Mouse (Mus musculus): ENCODE measurements around the gene Usp44. TPM values are rescaled to one million over a fixed set of nuclear protein-coding genes. Genes with fewer than 3 reads are reported as not detected.

Usp44 gene
- total RNA-seq (2014; fragmentation: Nextera tagmentation), result 13.7 and 15.0 TPM in 2 replicates
- 5.1 and 6.2 TPM in 2 replicates for total RNA-seq (2017)
- 1.6 and 2.5 TPM in 2 replicates for polyA plus RNA-seq (2012)

DNA sequence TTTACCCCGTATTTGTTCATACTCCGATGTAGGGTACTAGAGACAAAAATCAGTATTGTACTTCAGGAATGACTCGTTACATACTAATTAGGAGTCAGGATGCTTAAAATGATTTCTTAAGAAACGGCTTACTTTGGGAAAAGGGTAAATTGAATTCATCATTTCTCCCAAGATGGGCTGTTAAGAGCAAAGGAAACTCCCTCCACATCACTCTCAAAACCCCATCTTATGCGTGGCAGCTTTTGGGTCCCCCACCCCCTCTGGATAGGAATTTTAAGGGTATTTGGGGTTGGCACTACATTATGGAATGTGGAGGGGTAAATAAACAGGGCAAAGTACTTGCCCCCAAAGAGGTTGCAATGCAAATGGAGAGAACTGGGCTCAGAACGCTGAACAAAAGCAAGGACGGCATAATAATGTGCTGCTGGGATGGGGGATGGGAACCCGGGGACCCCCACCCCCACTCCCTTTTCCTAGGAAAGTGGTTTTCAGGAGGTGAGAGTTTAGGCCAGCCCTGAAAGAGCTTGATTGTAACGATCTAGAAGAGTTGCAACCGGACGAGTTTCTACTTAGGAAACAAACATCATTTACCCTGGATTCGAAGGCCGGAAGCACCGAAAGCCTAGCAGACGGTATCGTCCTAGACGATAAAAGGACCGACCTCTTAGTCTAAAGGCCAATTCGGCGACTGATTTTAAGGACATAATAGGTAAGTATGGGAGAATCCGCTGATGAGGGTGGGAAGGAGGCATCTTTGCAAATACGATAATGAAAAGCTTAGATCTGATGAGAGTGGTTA, at the start of gene Usp44:
Gene Usp44 (plus strand): TSS at position 625 of the 799 bp plus-strand sequence.
- H3K9me3 ChIP-seq (replicated peaks), result no peaks in the 10 kb centered on the region
- H3K27me3 ChIP-seq (ENCODE audit: insufficient read depth, low read length), result no peaks in the 10 kb centered on the region
- no peak for DNase-seq (ENCODE audit: low spot score)
- peaks cover 25% of the 10 kb centered on the region for H3K4me1 ChIP-seq (ENCODE audit: insufficient read depth, low read depth, low read length)
- H3K36me3 ChIP-seq (replicated peaks), result no peaks in the 10 kb centered on the region
- TF ChIP-seq GATA2 (IDR thresholded peaks at IDR 0.05; ENCODE audit: borderline replicate concordance, low read depth, low read length) (no peak), POLR2AphosphoS5 (IDR thresholded peaks at IDR 0.05; ENCODE audit: insufficient replicate concordance, low read depth, low read length) (no peak), TAL1 (conservative IDR thresholded peaks at IDR 0.05; ENCODE audit: low read depth, low read length) (no peak), CTCF (IDR thresholded peaks at IDR 0.05; ENCODE audit: low read depth, low read length) (no peak), GATA1 (IDR thresholded peaks at IDR 0.05; ENCODE audit: borderline replicate concordance, low read length) (no peak)
- no peak within 1 kb of the TSS for H3K4me3 ChIP-seq (ENCODE audit: low read depth, low read length)
- no peak for ATAC-seq (ENCODE audit: extremely low read depth, insufficient number of reproducible peaks, low FRiP score, poor library complexity, severe bottlenecking)

DNA sequence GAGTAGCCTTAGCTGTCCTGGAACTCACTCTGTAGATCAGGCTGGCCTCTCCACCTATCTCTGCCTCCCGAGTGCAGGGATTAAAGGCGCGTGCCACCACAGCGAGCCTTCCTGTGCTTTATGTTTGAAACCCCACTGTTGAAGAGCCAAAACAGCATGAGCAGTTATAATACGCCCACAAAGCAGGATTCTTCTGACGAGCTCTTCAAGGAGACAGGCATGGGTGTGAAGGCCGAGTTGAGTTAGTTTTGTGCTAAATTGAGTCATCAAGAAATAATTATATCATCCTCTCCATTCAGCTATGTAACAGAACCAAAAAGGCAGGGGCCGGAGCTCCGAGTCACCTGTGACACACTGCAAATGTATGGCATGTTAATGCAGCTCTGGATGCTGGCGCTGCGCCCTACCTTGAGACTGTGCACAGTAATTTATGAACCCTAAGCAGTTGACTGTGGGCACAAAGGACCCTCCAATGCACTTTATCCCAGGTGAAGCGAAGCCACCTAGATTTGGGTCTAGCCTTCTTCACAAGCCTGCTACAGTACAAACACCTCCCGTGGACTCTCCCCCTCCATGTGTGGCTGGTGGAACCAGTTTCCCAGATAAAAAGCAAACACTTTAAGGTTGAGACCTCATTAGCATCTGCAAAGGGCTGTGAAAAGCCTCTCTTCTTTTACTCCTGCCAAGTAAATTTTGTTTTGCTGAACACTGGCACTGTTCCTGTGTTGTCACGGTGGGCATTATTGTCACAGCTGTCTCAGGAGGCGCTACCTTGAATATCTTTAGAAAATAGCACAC, 47.9 kb upstream of the Usp44 start:
- peaks cover 4% of the 10 kb centered on the region; the same call in 1 of the 2 replicates for H3K27me3 ChIP-seq (ENCODE audit: insufficient read depth, low read length)
- DNase-seq (ENCODE audit: low spot score) (no peak), ATAC-seq (ENCODE audit: extremely low read depth, insufficient number of reproducible peaks, low FRiP score, poor library complexity, severe bottlenecking) (no peak)
- TF ChIP-seq GATA1 (IDR thresholded peaks at IDR 0.05; ENCODE audit: borderline replicate concordance, low read length), result no peak
- no peak for TF ChIP-seq POLR2AphosphoS5 (IDR thresholded peaks at IDR 0.05; ENCODE audit: insufficient replicate concordance, low read depth, low read length)
- no peak for TF ChIP-seq GATA2 (IDR thresholded peaks at IDR 0.05; ENCODE audit: borderline replicate concordance, low read depth, low read length)
- no peak for TF ChIP-seq CTCF (IDR thresholded peaks at IDR 0.05; ENCODE audit: low read depth, low read length)
- no peak for TF ChIP-seq TAL1 (conservative IDR thresholded peaks at IDR 0.05; ENCODE audit: low read depth, low read length)
- H3K4me3 ChIP-seq (ENCODE audit: low read depth, low read length), result no peak overlapping the region
- no peaks in the 10 kb centered on the region for H3K36me3 ChIP-seq (replicated peaks)
- no peaks in the 10 kb centered on the region for H3K9me3 ChIP-seq (replicated peaks)
- no peaks in the 10 kb centered on the region for H3K4me1 ChIP-seq (ENCODE audit: insufficient read depth, low read depth, low read length)

DNA sequence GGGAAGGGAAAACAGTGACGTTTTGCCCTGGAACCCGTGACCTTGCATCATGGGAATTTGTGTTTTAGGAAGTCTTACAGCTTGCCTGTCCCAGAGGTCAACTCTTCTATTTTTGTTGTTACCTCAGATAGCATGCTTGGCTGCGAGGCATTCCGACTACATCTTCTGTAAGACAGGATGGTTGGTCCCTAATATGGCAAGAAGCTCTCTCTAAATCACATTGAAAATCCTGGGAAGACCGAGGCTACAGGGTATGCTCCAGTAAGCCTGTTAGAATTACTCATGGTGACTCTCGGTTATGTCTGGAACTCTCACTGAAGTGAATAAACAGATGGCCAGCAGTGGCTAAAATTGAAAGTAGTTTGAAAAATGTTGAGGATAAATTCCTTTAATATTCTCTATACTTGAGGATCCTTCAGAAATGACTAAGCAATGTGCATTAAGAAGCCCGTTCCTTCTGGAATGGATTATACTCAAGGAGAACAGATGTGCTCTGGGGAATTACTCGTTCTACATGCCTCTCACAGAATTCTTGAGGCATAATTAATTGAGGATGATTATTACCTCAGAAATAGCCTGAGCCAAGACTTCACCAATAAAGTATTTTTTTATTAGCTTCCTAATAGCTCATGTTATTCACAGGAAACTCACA, 31.5 kb upstream of the Usp44 start:
- Histone ChIP-seq H3K4me1 (ENCODE audit: insufficient read depth, low read depth, low read length) (no peaks in the 10 kb centered on the region), H3K9me3 (replicated peaks) (no peaks in the 10 kb centered on the region), H3K27me3 (ENCODE audit: insufficient read depth, low read length) (peaks cover 19% of the 10 kb centered on the region), H3K4me3 (ENCODE audit: low read depth, low read length) (no peak overlapping the region), H3K36me3 (replicated peaks) (no peaks in the 10 kb centered on the region)
- ATAC-seq (ENCODE audit: extremely low read depth, insufficient number of reproducible peaks, low FRiP score, poor library complexity, severe bottlenecking) (no peak), DNase-seq (ENCODE audit: low spot score) (no peak)
- TF ChIP-seq TAL1 (conservative IDR thresholded peaks at IDR 0.05; ENCODE audit: low read depth, low read length) (no peak), POLR2AphosphoS5 (IDR thresholded peaks at IDR 0.05; ENCODE audit: insufficient replicate concordance, low read depth, low read length) (no peak), GATA2 (IDR thresholded peaks at IDR 0.05; ENCODE audit: borderline replicate concordance, low read depth, low read length) (no peak), GATA1 (IDR thresholded peaks at IDR 0.05; ENCODE audit: borderline replicate concordance, low read length) (no peak), CTCF (IDR thresholded peaks at IDR 0.05; ENCODE audit: low read depth, low read length) (no peak)

DNA sequence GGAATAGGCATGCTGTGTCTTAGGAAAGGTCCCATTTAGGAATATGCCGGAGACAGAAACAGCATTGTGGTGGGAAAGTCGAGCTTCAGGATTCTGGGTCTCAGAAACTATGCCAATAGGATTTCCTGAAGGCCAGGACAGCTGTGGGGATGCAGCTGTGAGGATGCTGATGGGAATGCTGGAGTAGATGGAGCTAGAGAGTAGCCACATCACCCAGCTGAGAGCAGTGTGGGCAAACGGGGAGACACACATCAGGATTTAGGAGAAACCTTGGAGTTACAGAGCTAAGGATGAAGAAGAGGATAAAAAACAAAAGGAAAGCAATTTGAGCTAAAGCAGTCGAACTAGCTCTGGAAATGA, 31.0 kb upstream of the Usp44 start:
- DNase-seq (ENCODE audit: low spot score), result no peak
- no peaks in the 10 kb centered on the region for H3K36me3 ChIP-seq (replicated peaks)
- H3K4me3 ChIP-seq (ENCODE audit: low read depth, low read length), result no peak overlapping the region
- H3K27me3 ChIP-seq (ENCODE audit: insufficient read depth, low read length), result peaks cover 15% of the 10 kb centered on the region
- TF ChIP-seq TAL1 (conservative IDR thresholded peaks at IDR 0.05; ENCODE audit: low read depth, low read length) (no peak), POLR2AphosphoS5 (IDR thresholded peaks at IDR 0.05; ENCODE audit: insufficient replicate concordance, low read depth, low read length) (no peak), GATA2 (IDR thresholded peaks at IDR 0.05; ENCODE audit: borderline replicate concordance, low read depth, low read length) (no peak), GATA1 (IDR thresholded peaks at IDR 0.05; ENCODE audit: borderline replicate concordance, low read length) (no peak), CTCF (IDR thresholded peaks at IDR 0.05; ENCODE audit: low read depth, low read length) (no peak)
- no peaks in the 10 kb centered on the region for H3K4me1 ChIP-seq (ENCODE audit: insufficient read depth, low read depth, low read length)
- no peak for ATAC-seq (ENCODE audit: extremely low read depth, insufficient number of reproducible peaks, low FRiP score, poor library complexity, severe bottlenecking)
- no peaks in the 10 kb centered on the region for H3K9me3 ChIP-seq (replicated peaks)

DNA sequence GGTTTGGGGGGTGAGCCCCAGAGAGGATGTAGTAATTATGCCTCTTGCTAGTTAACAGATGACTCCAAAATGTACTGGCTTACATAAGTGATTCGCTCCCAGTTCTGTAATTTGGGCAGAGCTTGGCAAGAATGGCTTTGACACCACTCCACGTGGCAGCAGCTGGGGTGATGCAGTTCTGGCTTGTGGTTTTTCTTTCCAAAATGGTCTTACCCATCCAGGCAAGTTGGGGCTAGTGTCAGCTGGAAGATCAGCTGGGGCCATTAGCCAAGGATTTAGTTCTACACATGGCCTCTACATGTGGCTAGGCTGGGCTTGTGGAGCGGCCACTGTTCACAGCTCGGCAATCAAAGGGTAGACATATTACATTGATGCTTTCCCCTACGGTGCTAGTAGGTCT, 30.5 kb upstream of the Usp44 start:
- Histone ChIP-seq H3K27me3 (ENCODE audit: insufficient read depth, low read length) (peaks cover 15% of the 10 kb centered on the region), H3K36me3 (replicated peaks) (no peaks in the 10 kb centered on the region), H3K4me1 (ENCODE audit: insufficient read depth, low read depth, low read length) (no peaks in the 10 kb centered on the region), H3K9me3 (replicated peaks) (no peaks in the 10 kb centered on the region), H3K4me3 (ENCODE audit: low read depth, low read length) (no peak overlapping the region)
- DNase-seq (ENCODE audit: low spot score) (no peak), ATAC-seq (ENCODE audit: extremely low read depth, insufficient number of reproducible peaks, low FRiP score, poor library complexity, severe bottlenecking) (no peak)
- TF ChIP-seq POLR2AphosphoS5 (IDR thresholded peaks at IDR 0.05; ENCODE audit: insufficient replicate concordance, low read depth, low read length) (no peak), GATA1 (IDR thresholded peaks at IDR 0.05; ENCODE audit: borderline replicate concordance, low read length) (no peak), GATA2 (IDR thresholded peaks at IDR 0.05; ENCODE audit: borderline replicate concordance, low read depth, low read length) (no peak), TAL1 (conservative IDR thresholded peaks at IDR 0.05; ENCODE audit: low read depth, low read length) (no peak), CTCF (IDR thresholded peaks at IDR 0.05; ENCODE audit: low read depth, low read length) (no peak)
